Mouse (Mus musculus) MEL (cell line): ENCODE data around the gene Iba57. TPM values are rescaled to one million over a fixed set of nuclear protein-coding genes. Genes with fewer than 3 reads are reported as not detected.
A peak's percentile ranks its signal among the peaks of the same experiment; 100 is the strongest.

ENCODE experiments used
- DNase-seq: peaks from one replicate; pipeline ENCODE4 v3.0.0; 2011; ENCODE audit warnings: low read depth, low spot score
- H3K27ac ChIP-seq: 2 replicates; pipeline ENCODE4 v1.5.1; 2012; ENCODE audit warnings: low read depth, mild to moderate bottlenecking, control low read depth, low read length, moderate library complexity; ENCODE audit not compliant: control insufficient read depth
- H3K27me3 ChIP-seq, 2 experiments: fragments of 150-350 bp in 1 of 2; sonication (generic) in 1 of 2; 2 replicates each; pipeline ENCODE4 v1.6.1; 2012; ENCODE audit warnings: low read length in 2 of 2, mild to moderate bottlenecking in 2 of 2, improper control_type of control experiment in 1 of 2, moderate library complexity in 1 of 2; ENCODE audit not compliant: insufficient read depth in 2 of 2, control insufficient read depth in 1 of 2
- H3K36me3 ChIP-seq, 2 experiments: 2 replicates each; pipeline ENCODE4 v1.6.1; 2012 to 2014; ENCODE audit warnings: low read length in 2 of 2, improper control_type of control experiment in 1 of 2, inconsistent platforms in 1 of 2, mild to moderate bottlenecking in 1 of 2; ENCODE audit not compliant: insufficient read depth in 2 of 2, control insufficient read depth in 1 of 2
- H3K4me1 ChIP-seq, 2 experiments: fragments of 150-350 bp in 1 of 2; sonication (generic) in 1 of 2; 2 replicates each; pipeline ENCODE4 v1.6.1; 2012; ENCODE audit warnings: low read length in 2 of 2, improper control_type of control experiment in 1 of 2, mild to moderate bottlenecking in 1 of 2; ENCODE audit not compliant: insufficient read depth in 2 of 2, control insufficient read depth in 1 of 2
- H3K4me3 ChIP-seq, 2 experiments: fragments of 150-350 bp in 1 of 2; sonication (generic) in 1 of 2; 2 replicates each; pipeline ENCODE4 v1.5.1; 2012; ENCODE audit warnings: low read depth in 2 of 2, low read length in 2 of 2, mild to moderate bottlenecking in 2 of 2, moderate library complexity in 2 of 2, control low read depth in 1 of 2, improper control_type of control experiment in 1 of 2; ENCODE audit not compliant: control insufficient read depth in 1 of 2, insufficient read depth in 1 of 2
- H3K79me2 ChIP-seq: 2 replicates; pipeline ENCODE4 v1.6.1; 2012; ENCODE audit warnings: mild to moderate bottlenecking, low read length, moderate library complexity; ENCODE audit not compliant: control insufficient read depth, poor library complexity, insufficient read depth
- H3K9ac ChIP-seq: 2 replicates; pipeline ENCODE4 v1.6.1; 2012; ENCODE audit warnings: low read depth, mild to moderate bottlenecking, control low read depth, low read length, moderate library complexity; ENCODE audit not compliant: control insufficient read depth, poor library complexity, severe bottlenecking
- H3K9me3 ChIP-seq: fragments of 150-350 bp; sonication (generic); replicated peaks from 2 replicates; pipeline ENCODE4 v1.6.1; 2012; ENCODE audit warnings: mild to moderate bottlenecking, low read length, improper control_type of control experiment, moderate library complexity; ENCODE audit not compliant: insufficient read depth
- CTCF ChIP-seq, 3 experiments: IDR thresholded peaks in 2 of 3; conservative IDR thresholded peaks in 1 of 3; 2 replicates each; pipeline ENCODE4 v1.5.1; 2011 to 2012; ENCODE audit warnings: low read length in 3 of 3, low read depth in 2 of 3, mild to moderate bottlenecking in 2 of 3, improper control_type of control experiment in 1 of 3, inconsistent platforms in 1 of 3, mixed read lengths in 1 of 3, moderate library complexity in 1 of 3; ENCODE audit not compliant: control insufficient read depth in 1 of 3, insufficient read depth in 1 of 3, poor library complexity in 1 of 3, severe bottlenecking in 1 of 3
- GATA1 ChIP-seq: IDR thresholded peaks from 2 replicates; pipeline ENCODE4 v1.6.1; 2011; ENCODE audit warnings: low read depth, low read length, improper control_type of control experiment
- MAZ ChIP-seq: IDR thresholded peaks from 2 replicates; pipeline ENCODE4 v1.6.1; 2012; ENCODE audit warnings: low read depth, mild to moderate bottlenecking, inconsistent platforms, low read length, improper control_type of control experiment
- MEF2A ChIP-seq: IDR thresholded peaks from 2 replicates; pipeline ENCODE4 v1.6.1; 2014; ENCODE audit warnings: low read depth, mild to moderate bottlenecking, inconsistent platforms, low read length, improper control_type of control experiment; ENCODE audit not compliant: poor library complexity, insufficient replicate concordance, severe bottlenecking; ENCODE audit errors: extremely low read depth
- NELFE ChIP-seq: IDR thresholded peaks from 2 replicates; pipeline ENCODE4 v1.6.1; 2011; ENCODE audit warnings: low read depth, low read length, improper control_type of control experiment
- SMC3 ChIP-seq: IDR thresholded peaks from 2 replicates; pipeline ENCODE4 v1.6.1; 2011; ENCODE audit warnings: low read depth, low read length, improper control_type of control experiment
- TAL1 ChIP-seq: IDR thresholded peaks from 2 replicates; pipeline ENCODE4 v1.6.1; 2012; ENCODE audit warnings: mild to moderate bottlenecking, inconsistent platforms, low read length, moderate library complexity, mixed read lengths
- TCF12 ChIP-seq: IDR thresholded peaks from 2 replicates; pipeline ENCODE4 v1.6.1; 2014; ENCODE audit warnings: low read depth, mild to moderate bottlenecking, inconsistent platforms, low read length, improper control_type of control experiment, moderate library complexity
- UBTF ChIP-seq: IDR thresholded peaks from 2 replicates; pipeline ENCODE4 v1.6.1; 2012; ENCODE audit warnings: low read depth, mild to moderate bottlenecking, inconsistent platforms, low read length, improper control_type of control experiment, moderate library complexity, borderline replicate concordance; ENCODE audit not compliant: insufficient read depth
- USF1 ChIP-seq: IDR thresholded peaks from 2 replicates; pipeline ENCODE4 v1.6.1; 2014; ENCODE audit warnings: low read depth, mild to moderate bottlenecking, inconsistent platforms, low read length, improper control_type of control experiment, moderate library complexity
- ZNF384 ChIP-seq: IDR thresholded peaks from 2 replicates; pipeline ENCODE4 v1.6.1; 2012; ENCODE audit warnings: low read depth, mild to moderate bottlenecking, inconsistent platforms, low read length, improper control_type of control experiment
- polyA plus RNA-seq, 2 experiments: library from polyadenylated mRNA; stranded (reverse) in 1 of 2; unstranded in 1 of 2; fragments of >175 nt in 1 of 2; fragments of >200 nt in 1 of 2; gene quantifications; 2 replicates each; pipeline versions ENCODE4 v1.2.1 to v1.2.4; 2012; ENCODE audit warnings: low replicate concordance in 2 of 2, low read depth in 1 of 2; ENCODE audit not compliant: insufficient read length in 2 of 2, insufficient read depth in 1 of 2, missing spikeins in 1 of 2
- total RNA-seq: library from RNA; depleted of rRNA; stranded (reverse); fragments of 300-350 nt; gene quantifications from 2 replicates; pipeline ENCODE4 v1.2.3, GENCODE M21; 2012

The Iba57 gene
- total and polyA plus RNA-seq, 3 experiments, result 14.7 to 18.8 TPM; not detected in 1

- H3K79me2 ChIP-seq, result no peaks in the 10 kb centered on the region
- H3K9me3 ChIP-seq, result no peaks in the 10 kb centered on the region
- H3K36me3 ChIP-seq, result no peaks in the 10 kb centered on the region
- peak; percentile 35 for DNase-seq
- H3K27ac ChIP-seq, result no peak overlapping the region
- no peaks in the 10 kb centered on the region for H3K4me1 ChIP-seq
- peaks cover 3 to 5% of the 10 kb centered on the region in 2 experiments for H3K27me3 ChIP-seq
- H3K9ac ChIP-seq, result no peak overlapping the region
- TF ChIP-seq MEF2A (no peak), CTCF (IDR thresholded peaks at IDR 0.05 in 2 of 3, conservative IDR thresholded peaks at IDR 0.05 in 1 of 3; ENCODE audit: control insufficient read depth in 1 of 3, insufficient read depth in 1 of 3, low read depth in 2 of 3, low read length in 3 of 3, poor library complexity in 1 of 3, severe bottlenecking in 1 of 3) (no peak), NELFE (no peak), USF1 (no peak), TAL1 (no peak), ZNF384 (no peak), UBTF (no peak), MAZ (no peak)
- no peak overlapping the region for H3K4me3 ChIP-seq
These were observed 21.7 kb downstream of the Iba57 start for GRCm38 (mm10) chr11:59141772-59142370.

GRCm38 (mm10) chr11:59138537-59139486 lies 24.7 kb downstream of the Iba57 start:
- TF ChIP-seq SMC3 (no peak), GATA1 (no peak), MEF2A (no peak), TCF12 (no peak)
- TF ChIP-seq, all 39 proteins: peak for 0
- no peaks in the 10 kb centered on the region for H3K4me1 ChIP-seq
- no peaks in the 10 kb centered on the region for H3K79me2 ChIP-seq
- no peaks in the 10 kb centered on the region for H3K9me3 ChIP-seq
- H3K27ac ChIP-seq, result no peak overlapping the region
- H3K4me3 ChIP-seq, result no peak overlapping the region
- no peaks in the 10 kb centered on the region; a peak in 1 of 4 replicates for H3K27me3 ChIP-seq
- no peak for DNase-seq
- no peak overlapping the region for H3K9ac ChIP-seq
- H3K36me3 ChIP-seq, result no peaks in the 10 kb centered on the region
